Mouse (Mus musculus) heart, adult 2 months (tissue): ENCODE data around the gene Ntrk2. TPM values are rescaled to one million over a fixed set of nuclear protein-coding genes. Genes with fewer than 3 reads are reported as not detected.
"Not testable (repeated sequence)": the region's sequence is repeated elsewhere in the genome, so short reads cannot be mapped to it uniquely, and the experiment has no call there.

ENCODE experiments used
- DNase-seq, 2 experiments: peaks; one replicate each; pipeline ENCODE4 v3.0.0; 2021
- H3K27ac ChIP-seq: fragments of 200-600 bp; 2 replicates; pipeline ENCODE4 v1.8.1; 2022
- H3K27me3 ChIP-seq: fragments of 200-500 bp; 2 replicates; pipeline ENCODE4 v1.6.1; 2012; ENCODE audit warnings: mild to moderate bottlenecking, low read length, inconsistent platforms, mixed read lengths; ENCODE audit not compliant: control insufficient read depth, insufficient read depth
- H3K36me3 ChIP-seq: fragments of 200-500 bp; 2 replicates; pipeline ENCODE4 v1.6.1; 2012; ENCODE audit warnings: low read length, inconsistent platforms; ENCODE audit not compliant: control insufficient read depth, insufficient read depth
- H3K4me1 ChIP-seq: fragments of 200-500 bp; 2 replicates; pipeline ENCODE4 v1.6.1; 2011; ENCODE audit warnings: low read length; ENCODE audit not compliant: control insufficient read depth, insufficient read depth
- H3K4me3 ChIP-seq: fragments of 200-600 bp; 2 replicates; pipeline ENCODE4 v1.8.1; 2022
- H3K79me2 ChIP-seq: fragments of 200-500 bp; replicated peaks from 2 replicates; pipeline ENCODE4 v1.6.1; 2012; ENCODE audit warnings: mild to moderate bottlenecking, inconsistent platforms, low read length, moderate library complexity, mixed read lengths; ENCODE audit not compliant: control insufficient read depth, insufficient read depth
- H3K9ac ChIP-seq: fragments of 200-500 bp; 2 replicates; pipeline ENCODE4 v1.6.1; 2012; ENCODE audit warnings: low read depth, mild to moderate bottlenecking, control low read depth, inconsistent platforms, low read length, mixed read lengths
- CTCF ChIP-seq: fragments of 200-600 bp; IDR thresholded peaks from 2 replicates; pipeline ENCODE4 v1.8.1; 2022; ENCODE audit warnings: antibody characterized with exemption, mild to moderate bottlenecking, moderate library complexity
- EP300 ChIP-seq: fragments of 200-500 bp; IDR thresholded peaks from 2 replicates; pipeline ENCODE4 v1.6.1; 2011; ENCODE audit warnings: low read depth, low read length, control low read depth; ENCODE audit not compliant: insufficient read depth
- POLR2A ChIP-seq: fragments of 200-500 bp; IDR thresholded peaks from 2 replicates; pipeline ENCODE4 v1.6.1; 2011; ENCODE audit warnings: mild to moderate bottlenecking, low read depth, low read length, control low read depth; ENCODE audit not compliant: insufficient read depth
- WGBS: fragments of 180-500 bp; shearing (Covaris S2); methylation state at CpG from one replicate; pipeline ENCODE4 v1.1.7; 2018; 5-methylcytosine and 5-hydroxymethylcytosine counted together
- intact Hi-C: fragments of 180-260 bp; cut with DNase I; formaldehyde crosslinking; loops from one replicate; pipeline ENCODE4 v1.15.1; 2025
- polyA plus RNA-seq: library from polyadenylated mRNA; depleted of rRNA; stranded (reverse); fragments of >200 nt; gene quantifications from 2 replicates; pipeline ENCODE4 v1.2.3, GENCODE M21; 2012
- total RNA-seq, 2 experiments: library from RNA; stranded (reverse); gene quantifications; 2 replicates each; pipeline ENCODE4 v1.2.3; 2021

Ntrk2 gene
- total and polyA plus RNA-seq, 3 experiments, result 0.91 to 4.6 (median 1.8) TPM

- H3K36me3 ChIP-seq, result no peaks in the 10 kb centered on the region
- no peak for DNase-seq
- no peaks in the 10 kb centered on the region for H3K27me3 ChIP-seq
- no peak overlapping the region for H3K9ac ChIP-seq
- no peaks in the 10 kb centered on the region for H3K79me2 ChIP-seq
- no peak for TF ChIP-seq CTCF
- H3K27ac ChIP-seq, result no peak overlapping the region
- intact Hi-C loops, result no loop called here
- no peak overlapping the region for H3K4me3 ChIP-seq
- no peaks in the 10 kb centered on the region for H3K4me1 ChIP-seq
- WGBS, result 48% methylated on average over 10 of the region's 10 CpGs
Observed at GRCm38 (mm10) chr13:59095811-59096391, 289.5 kb downstream of the Ntrk2 start.

GRCm38 (mm10) chr13:59100086-59100485 lies 293.7 kb downstream of the Ntrk2 start:
- no peaks in the 10 kb centered on the region for H3K4me1 ChIP-seq
- no peak overlapping the region for H3K9ac ChIP-seq
- 36% methylated on average over 10 of the region's 10 CpGs for WGBS
- no peak for DNase-seq
- no peak for TF ChIP-seq CTCF
- TF ChIP-seq EP300, result no peak
- TF ChIP-seq POLR2A, result no peak
- no peaks in the 10 kb centered on the region for H3K36me3 ChIP-seq
- no peak overlapping the region for H3K4me3 ChIP-seq
- no peak overlapping the region for H3K27ac ChIP-seq
- H3K27me3 ChIP-seq, result no peaks in the 10 kb centered on the region
- no peaks in the 10 kb centered on the region for H3K79me2 ChIP-seq
- intact Hi-C loops, result no loop called here

- H3K36me3 ChIP-seq, H3K27me3 ChIP-seq, H3K79me2 ChIP-seq, H3K4me1 ChIP-seq, intact Hi-C loops, H3K27ac ChIP-seq, DNase-seq, H3K9ac ChIP-seq, H3K4me3 ChIP-seq: not testable (repeated sequence)
- WGBS, result 88% methylated on average over 10 of the region's 10 CpGs
Observed at GRCm38 (mm10) chr13:59107791-59108190, 301.4 kb downstream of the Ntrk2 start.

DNA sequence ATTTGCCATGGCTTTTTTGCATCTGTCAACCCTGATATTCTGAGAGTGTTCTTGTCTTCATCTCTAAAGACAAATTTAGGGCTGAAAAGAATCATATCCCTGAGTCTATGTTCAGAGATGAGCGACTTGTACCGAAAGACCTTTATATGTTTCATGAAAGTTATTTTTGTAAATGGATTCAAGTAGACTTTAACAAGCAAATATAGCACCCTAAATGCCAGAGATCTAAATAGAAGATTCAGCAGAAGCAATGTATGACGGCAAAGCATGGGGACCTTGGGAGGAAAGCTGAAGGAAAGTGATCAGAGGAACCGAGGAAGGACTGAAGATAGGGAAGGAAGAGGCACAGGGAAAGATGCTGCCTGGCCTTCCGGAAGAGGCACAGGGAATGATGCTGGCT lies 303.7 kb downstream of the Ntrk2 start:
- Histone ChIP-seq H3K4me3 (no peak overlapping the region), H3K79me2 (no peaks in the 10 kb centered on the region), H3K36me3 (no peaks in the 10 kb centered on the region), H3K27me3 (no peaks in the 10 kb centered on the region), H3K4me1 (no peaks in the 10 kb centered on the region), H3K9ac (no peak overlapping the region), H3K27ac (no peak overlapping the region)
- TF ChIP-seq CTCF (no peak), POLR2A (no peak), EP300 (no peak)
- DNase-seq, result no peak
- WGBS, result 89% methylated on average over 5 of the region's 5 CpGs
- intact Hi-C loops, result no loop called here

DNA sequence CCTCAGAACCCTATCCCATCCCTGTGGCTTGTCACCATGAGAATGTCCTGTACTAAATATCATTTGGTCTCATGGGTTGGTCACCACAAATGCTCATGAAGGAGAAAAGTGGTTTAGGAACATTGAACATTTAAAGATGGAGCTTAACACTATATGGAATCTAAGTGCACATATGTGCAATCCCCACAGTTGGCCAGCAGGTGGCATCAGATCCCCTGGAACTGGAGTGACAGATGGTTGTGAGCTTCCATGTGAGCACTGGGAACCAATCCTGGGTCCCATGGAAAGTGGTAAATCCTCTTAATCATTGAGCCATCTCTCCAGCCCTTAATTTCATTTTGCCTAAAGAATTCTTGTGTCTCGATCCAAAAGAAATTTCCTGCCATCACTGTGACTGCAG lies 308.3 kb downstream of the Ntrk2 start:
- Histone ChIP-seq H3K4me3 (no peak overlapping the region), H3K9ac (no peak overlapping the region), H3K4me1 (no peaks in the 10 kb centered on the region), H3K27me3 (no peaks in the 10 kb centered on the region), H3K36me3 (no peaks in the 10 kb centered on the region), H3K79me2 (no peaks in the 10 kb centered on the region), H3K27ac (no peak overlapping the region)
- WGBS, result 92% methylated on average over 1 of the region's 1 CpGs
- no peak for DNase-seq
- TF ChIP-seq CTCF, result peak; percentile 15; the same call in 1 of the 2 replicates
- no peak for TF ChIP-seq POLR2A
- intact Hi-C loops, result no loop called here

DNA sequence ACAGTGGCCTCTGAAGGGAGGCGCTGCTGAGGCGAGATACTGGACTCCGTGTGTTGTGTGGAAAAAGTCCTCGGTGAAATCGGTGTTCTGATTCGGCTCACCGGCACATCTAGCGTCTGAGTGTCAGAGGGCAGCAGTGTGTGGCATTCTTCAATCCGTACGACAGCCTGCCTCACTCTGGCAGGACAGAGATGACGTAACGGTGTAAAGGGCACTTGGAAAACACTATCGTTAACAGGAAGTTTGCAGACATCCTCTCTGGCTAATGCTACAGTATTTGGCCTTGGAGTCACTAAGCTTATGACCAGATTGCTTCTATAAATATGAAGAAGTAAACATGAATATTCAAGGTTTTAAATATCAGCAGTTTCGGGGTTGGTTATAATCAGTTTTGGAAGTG lies 309.2 kb downstream of the Ntrk2 start:
- Histone ChIP-seq H3K4me1 (no peaks in the 10 kb centered on the region), H3K27me3 (no peaks in the 10 kb centered on the region), H3K79me2 (no peaks in the 10 kb centered on the region), H3K36me3 (no peaks in the 10 kb centered on the region), H3K27ac (no peak overlapping the region), H3K9ac (no peak overlapping the region), H3K4me3 (no peak overlapping the region)
- intact Hi-C loops, result no loop called here
- no peak for DNase-seq
- no peak for TF ChIP-seq EP300
- no peak for TF ChIP-seq POLR2A
- no peak for TF ChIP-seq CTCF
- 80% methylated on average over 14 of the region's 14 CpGs for WGBS

DNA sequence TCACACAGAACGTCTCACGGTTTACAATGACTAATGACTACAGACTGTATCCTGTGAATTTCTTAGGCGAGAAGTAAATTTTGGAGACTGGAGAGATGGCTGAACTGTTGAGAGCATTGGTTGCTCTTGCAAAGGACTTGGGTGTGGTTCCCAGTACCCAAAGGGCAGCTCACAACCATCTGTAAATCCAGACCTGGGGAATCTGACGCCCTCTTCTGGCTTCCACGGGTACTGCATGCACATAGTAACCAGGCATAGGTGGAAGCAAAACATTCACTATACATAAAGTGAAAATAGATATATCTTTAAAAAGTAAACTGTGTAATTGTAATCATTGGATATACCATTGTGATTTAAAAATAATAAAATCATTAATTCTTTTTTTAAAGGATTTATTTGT lies 310.9 kb downstream of the Ntrk2 start:
- Histone ChIP-seq H3K4me3 (no peak overlapping the region), H3K79me2 (no peaks in the 10 kb centered on the region), H3K9ac (no peak overlapping the region), H3K36me3 (no peaks in the 10 kb centered on the region), H3K27me3 (no peaks in the 10 kb centered on the region), H3K4me1 (no peaks in the 10 kb centered on the region), H3K27ac (no peak overlapping the region)
- no peak for TF ChIP-seq POLR2A
- TF ChIP-seq CTCF, result peak; percentile 37
- 80% methylated on average over 5 of the region's 5 CpGs for WGBS
- intact Hi-C loops, result loop anchor here (2.0 kb wide), 1 partner anchor 38 kb away; no protein-coding TSS in a partner anchor
- DNase-seq, result no peak
